Mouse (Mus musculus) cortical plate, adult 2 months (tissue): Measurements from ENCODE around the gene Trak1.

Experiments used
- CTCF ChIP-seq: fragments of 200-500 bp; IDR thresholded peaks from 2 replicates; pipeline ENCODE4 v1.5.1; 2011; ENCODE audit warnings: mild to moderate bottlenecking, control low read depth, low read length; ENCODE audit not compliant: insufficient read depth; ENCODE audit errors: extremely low read depth
- POLR2A ChIP-seq: fragments of 200-500 bp; IDR thresholded peaks from 2 replicates; pipeline ENCODE4 v1.6.1; 2011; ENCODE audit warnings: mild to moderate bottlenecking, low read length, control low read depth; ENCODE audit not compliant: insufficient read depth; ENCODE audit errors: extremely low read depth

DNA sequence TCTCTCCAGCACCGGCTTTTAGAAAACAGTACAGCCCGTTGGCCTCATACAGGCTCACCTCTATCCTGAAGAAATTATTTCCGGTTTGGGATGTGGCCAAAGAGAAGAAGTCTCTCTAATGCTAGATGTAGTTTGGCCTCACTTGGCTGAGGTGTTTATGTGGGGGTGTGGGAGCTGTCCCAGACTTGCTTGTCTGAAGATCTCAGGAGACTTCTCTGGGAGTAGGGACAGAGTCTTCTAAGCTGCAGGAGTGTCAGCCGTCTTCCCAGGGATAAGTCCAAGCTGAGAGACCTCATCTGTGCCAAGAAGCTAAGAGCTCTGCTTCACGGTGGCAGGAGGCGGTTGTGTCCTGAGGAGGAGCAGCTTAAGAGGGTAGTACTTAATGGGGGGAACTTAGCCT is 5.8 kb downstream of the Trak1 start:
- TF ChIP-seq POLR2A (no peak), CTCF (no peak)
